Mouse (Mus musculus) G1E (cell line): ENCODE results near the gene Mchr1.

Experiments used
- GATA1 ChIP-seq: IDR thresholded peaks from 2 replicates; pipeline ENCODE4 v1.6.1; 2012; ENCODE audit warnings: borderline replicate concordance, low read length, inconsistent platforms, mixed read lengths
- GATA2 ChIP-seq: IDR thresholded peaks from 2 replicates; pipeline ENCODE4 v1.6.1; 2012; ENCODE audit warnings: low read depth, low read length, inconsistent platforms, borderline replicate concordance
- TAL1 ChIP-seq: conservative IDR thresholded peaks from 2 replicates; pipeline ENCODE4 v1.6.1; 2012; ENCODE audit warnings: low read depth, low read length, inconsistent platforms, mixed read lengths

DNA sequence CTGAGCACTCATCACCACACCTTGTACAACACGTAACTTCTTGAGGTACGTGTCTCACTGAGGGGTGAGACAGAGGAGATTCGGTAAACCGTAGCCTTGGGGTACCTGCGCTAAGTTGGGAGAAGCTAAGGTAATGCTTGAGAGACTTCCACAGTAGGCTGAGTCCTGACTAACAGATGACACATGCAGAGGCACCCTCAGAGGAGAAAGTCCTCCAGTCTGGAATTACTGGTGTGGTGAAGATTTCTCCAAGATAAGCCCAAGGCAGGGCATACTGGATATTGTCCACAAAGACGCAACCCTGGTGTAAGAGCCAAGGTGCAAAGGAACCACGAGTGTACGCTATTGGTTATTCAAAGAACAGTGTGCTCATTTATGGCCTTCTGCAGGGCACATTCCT lies 42.4 kb upstream of the Mchr1 start:
- TF ChIP-seq TAL1 (no peak), GATA2 (no peak), GATA1 (no peak)
